Mouse (Mus musculus): ENCODE results near the gene Sall4. TPM values are rescaled to one million over a fixed set of nuclear protein-coding genes. Genes with fewer than 3 reads are reported as not detected.

The Sall4 gene
- total RNA-seq, 2 experiments from 2014 or later = not detected

DNA sequence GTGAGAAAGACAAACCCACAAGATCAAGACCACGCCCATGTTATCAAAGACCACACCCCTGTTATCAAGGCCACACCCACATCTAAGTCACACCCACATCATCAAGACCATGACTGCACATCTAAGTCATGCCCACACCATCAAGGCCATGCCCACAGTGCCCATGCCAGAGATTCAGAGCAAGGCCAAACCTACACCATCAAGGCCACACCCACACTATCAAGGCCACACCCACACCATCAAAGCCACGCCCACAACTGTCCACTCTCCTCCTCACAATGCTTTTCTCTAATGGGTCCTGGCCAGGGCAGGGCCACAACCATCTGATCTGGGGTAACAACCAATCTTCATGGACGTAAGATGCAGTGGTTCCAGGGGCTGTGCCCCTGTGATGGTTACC lies 56.8 kb downstream of the Sall4 start:
- ATAC-seq (replicated peaks; ENCODE audit: low FRiP score, low TSS enrichment, poor library complexity, severe bottlenecking) = 0 out of 2 replicates have a peak, but pooled peaks have one; percentile 37

DNA sequence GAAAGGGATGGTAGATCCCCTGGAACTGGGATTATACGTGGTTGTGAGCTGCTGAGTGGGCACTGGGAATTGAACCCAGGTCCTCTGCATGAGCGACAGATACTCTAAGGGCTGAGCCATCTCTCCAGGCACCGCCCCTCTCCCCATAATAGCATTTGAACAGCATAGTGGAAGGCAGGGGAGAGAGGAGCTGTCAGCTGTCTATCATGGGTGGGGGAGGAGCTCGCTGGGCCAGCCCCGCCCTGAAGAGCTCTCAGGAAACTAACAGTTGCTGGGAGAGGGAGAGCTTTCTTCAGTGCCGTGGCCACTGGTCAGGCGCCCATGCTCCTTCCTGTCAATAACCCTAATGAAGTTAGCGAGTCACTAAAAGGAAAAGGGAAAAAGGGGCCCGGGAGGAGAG lies 60.0 kb downstream of the Sall4 start:
- no peak for ATAC-seq (replicated peaks; ENCODE audit: low FRiP score, low TSS enrichment, poor library complexity, severe bottlenecking)

DNA sequence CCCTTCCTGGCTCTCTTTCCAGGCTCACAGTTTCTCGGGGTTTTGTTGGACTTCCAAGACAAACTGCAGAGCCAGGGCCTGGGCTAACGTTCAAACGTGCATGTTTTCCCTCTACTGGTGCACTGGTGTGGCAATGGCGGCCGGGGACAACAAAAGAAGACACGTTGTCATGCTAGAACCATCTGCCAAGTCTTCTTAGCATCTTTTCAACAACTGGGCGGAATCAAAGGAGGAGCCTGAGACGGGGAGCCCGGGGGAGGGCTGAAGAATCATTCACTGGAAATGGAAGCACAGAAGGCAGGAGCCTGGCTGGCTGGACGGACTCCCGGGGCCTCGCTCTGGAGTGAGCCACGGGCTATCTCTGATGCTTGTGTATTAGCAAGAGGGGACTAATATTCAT lies 65.5 kb downstream of the Sall4 start:
- ATAC-seq (replicated peaks; ENCODE audit: low FRiP score, low TSS enrichment, poor library complexity, severe bottlenecking) = no peak

Other genes starting within 250 kb of the Sall4 start
- gene Nfatc2, start 166.3 kb downstream of the Sall4 start, total RNA-seq (2014; fragmentation: Nextera tagmentation) = 0.44 and 0.69 TPM in 2 replicates
- 0.33 and 0.46 TPM in 2 replicates for gene Nfatc2, start 166.3 kb downstream of the Sall4 start, total RNA-seq (2017)
- gene Atp9a, start 25.5 kb downstream of the Sall4 start, total RNA-seq (2014; fragmentation: Nextera tagmentation) = 0.37 TPM in 1 of 2 replicates, not detected in the other
- 0.23 TPM in 1 of 2 replicates, not detected in the other for gene Atp9a, start 25.5 kb downstream of the Sall4 start, total RNA-seq (2017)
- gene Zfp64, start 187.6 kb upstream of the Sall4 start, total RNA-seq (2014; fragmentation: Nextera tagmentation) = 17.2 and 22.5 TPM in 2 replicates
- gene Zfp64, start 187.6 kb upstream of the Sall4 start, total RNA-seq (2017) = 31.3 and 35.5 TPM in 2 replicates

Measured in megakaryocyte-erythroid progenitor cell, adult 5-6 weeks (primary cell).